Mouse (Mus musculus) neural tube, embryonic 11.5 days (tissue): ENCODE results near the gene Clmp. TPM values are rescaled to one million over a fixed set of nuclear protein-coding genes. Genes with fewer than 3 reads are reported as not detected.
A peak's percentile ranks its signal among the peaks of the same experiment; 100 is the strongest.

ENCODE experiments used
- ATAC-seq: fragments of 200-750 bp; cut with Nextera tagmentation; 2 replicates; pipeline ENCODE4 v1.8.0; 2017; ENCODE audit warnings: moderate number of reproducible peaks, mild to moderate bottlenecking, moderate TSS enrichment, moderate library complexity; ENCODE audit not compliant: insufficient read depth, low FRiP score, low TSS enrichment
- DNase-seq: peaks from one replicate; pipeline ENCODE4 v3.0.0-alpha.2; 2015; ENCODE audit warnings: low spot score
- H3K27ac ChIP-seq: fragments of 300-500 bp; sonication (generic); 2 replicates; pipeline ENCODE4 v1.5.1; 2014; ENCODE audit warnings: low read depth, mild to moderate bottlenecking, low read length
- H3K27me3 ChIP-seq: fragments of 300-500 bp; sonication (generic); 2 replicates; pipeline ENCODE4 v1.6.1; 2014; ENCODE audit warnings: mild to moderate bottlenecking, low read length, mixed read lengths; ENCODE audit not compliant: control insufficient read depth, insufficient read depth
- H3K36me3 ChIP-seq: fragments of 300-500 bp; sonication (generic); 2 replicates; pipeline ENCODE4 v1.6.1; 2014; ENCODE audit warnings: mild to moderate bottlenecking, low read length, moderate library complexity, mixed read lengths; ENCODE audit not compliant: control insufficient read depth, insufficient read depth
- H3K4me1 ChIP-seq: fragments of 300-500 bp; sonication (generic); 2 replicates; pipeline ENCODE4 v1.6.1; 2014; ENCODE audit warnings: low read length, mixed read lengths; ENCODE audit not compliant: control insufficient read depth, insufficient read depth
- H3K4me2 ChIP-seq: fragments of 300-500 bp; sonication (generic); 2 replicates; pipeline ENCODE4 v1.6.1; 2014; ENCODE audit warnings: low read depth, mild to moderate bottlenecking, moderate library complexity
- H3K4me3 ChIP-seq: fragments of 300-500 bp; sonication (generic); 2 replicates; pipeline ENCODE4 v1.5.1; 2014; ENCODE audit warnings: low read depth, low read length
- H3K9ac ChIP-seq: fragments of 300-500 bp; sonication (generic); 2 replicates; pipeline ENCODE4 v1.6.1; 2014; ENCODE audit warnings: mild to moderate bottlenecking, low read length
- H3K9me3 ChIP-seq: fragments of 300-500 bp; sonication (generic); 2 replicates; pipeline ENCODE4 v1.6.1; 2016; ENCODE audit warnings: low read length; ENCODE audit not compliant: control insufficient read depth
- WGBS: fragments of 180-500 bp; shearing (Covaris S2); extraction: QIAGEN DNeasy Blood & Tissue Kit; methylation state at CpG from one replicate; pipeline ENCODE4 v1.1.7; 2014; 5-methylcytosine and 5-hydroxymethylcytosine counted together
- polyA plus RNA-seq: library from polyadenylated mRNA; unstranded; fragments of >200 nt; fragmentation: Nextera tagmentation; extraction: Ambion mirVana; gene quantifications from 2 replicates; pipeline ENCODE4 v1.2.1, GENCODE M21; 2014

Clmp gene
- polyA plus RNA-seq, 1 experiment from 2014 or later: 46.9 TPM

- Histone ChIP-seq H3K27me3 (no peaks in the 10 kb centered on the region), H3K27ac (no peak overlapping the region), H3K4me1 (no peaks in the 10 kb centered on the region), H3K4me3 (no peak overlapping the region), H3K9ac (no peak overlapping the region), H3K4me2 (no peak overlapping the region), H3K9me3 (no peaks in the 10 kb centered on the region), H3K36me3 (no peaks in the 10 kb centered on the region; the same call in 1 of the 2 replicates)
- 90% methylated on average over 5 of the region's 5 CpGs for WGBS
- ATAC-seq (no peak), DNase-seq (no peak)
These were observed 14.5 kb downstream of the Clmp start for GRCm38 (mm10) chr9:40700253-40700652.

- no peaks in the 10 kb centered on the region for H3K9me3 ChIP-seq
- H3K4me3 ChIP-seq: no peak overlapping the region
- H3K36me3 ChIP-seq: no peaks in the 10 kb centered on the region
- H3K27ac ChIP-seq: no peak overlapping the region
- H3K4me1 ChIP-seq: peaks cover 11% of the 10 kb centered on the region
- 51% methylated on average over 10 of the region's 10 CpGs for whole genome bisulfite sequencing
- no peak for DNase-seq
- no peak for ATAC-seq
- H3K27me3 ChIP-seq: no peaks in the 10 kb centered on the region
- no peak overlapping the region for H3K4me2 ChIP-seq
- H3K9ac ChIP-seq: no peak overlapping the region
These were observed 18.9 kb downstream of the Clmp start for GRCm38 (mm10) chr9:40704364-40705276.

- Histone ChIP-seq H3K9me3 (no peaks in the 10 kb centered on the region), H3K27me3 (no peaks in the 10 kb centered on the region), H3K36me3 (no peaks in the 10 kb centered on the region), H3K4me1 (peaks cover 11% of the 10 kb centered on the region), H3K9ac (no peak overlapping the region), H3K4me3 (no peak overlapping the region), H3K27ac (no peak overlapping the region), H3K4me2 (no peak overlapping the region)
- WGBS: 53% methylated on average over 12 of the region's 12 CpGs
- ATAC-seq: peak; percentile 53; the same call in 1 of the 2 replicates
- peak; percentile 36 for DNase-seq
These were observed 22.8 kb downstream of the Clmp start for GRCm38 (mm10) chr9:40708448-40709140.

- DNase-seq (no peak), ATAC-seq (no peak)
- Histone ChIP-seq H3K27ac (no peak overlapping the region), H3K9me3 (no peaks in the 10 kb centered on the region), H3K4me3 (no peak overlapping the region), H3K4me2 (no peak overlapping the region), H3K27me3 (no peaks in the 10 kb centered on the region), H3K4me1 (peaks cover 11% of the 10 kb centered on the region), H3K9ac (no peak overlapping the region), H3K36me3 (no peaks in the 10 kb centered on the region)
- 68% methylated on average over 7 of the region's 7 CpGs for WGBS
These were observed 23.4 kb downstream of the Clmp start for GRCm38 (mm10) chr9:40709141-40709537.

GRCm38 (mm10) chr9:40709587-40709986 is 23.8 kb downstream of the Clmp start:
- no peak for ATAC-seq
- no peaks in the 10 kb centered on the region for H3K36me3 ChIP-seq
- no peak overlapping the region for H3K4me2 ChIP-seq
- 0 out of 2 replicates have a peak overlapping the region, but pooled peaks have one; percentile 34 for H3K27ac ChIP-seq
- H3K9me3 ChIP-seq: no peaks in the 10 kb centered on the region
- no peak overlapping the region for H3K4me3 ChIP-seq
- no peaks in the 10 kb centered on the region for H3K27me3 ChIP-seq
- H3K9ac ChIP-seq: no peak overlapping the region
- no peak for DNase-seq
- H3K4me1 ChIP-seq: peaks cover 11% of the 10 kb centered on the region
- 45% methylated on average over 3 of the region's 3 CpGs for WGBS

GRCm38 (mm10) chr9:40709991-40710390 is 24.2 kb downstream of the Clmp start:
- Histone ChIP-seq H3K4me1 (peaks cover 11% of the 10 kb centered on the region), H3K9ac (no peak overlapping the region), H3K27me3 (no peaks in the 10 kb centered on the region), H3K36me3 (no peaks in the 10 kb centered on the region), H3K4me2 (no peak overlapping the region), H3K9me3 (no peaks in the 10 kb centered on the region), H3K27ac (0 out of 2 replicates have a peak overlapping the region, but pooled peaks have one; percentile 34), H3K4me3 (no peak overlapping the region)
- no peak for ATAC-seq
- WGBS: 63% methylated on average over 3 of the region's 3 CpGs
- DNase-seq: no peak

GRCm38 (mm10) chr9:40711654-40712053 is 25.9 kb downstream of the Clmp start:
- no peak overlapping the region for H3K9ac ChIP-seq
- no peaks in the 10 kb centered on the region for H3K27me3 ChIP-seq
- no peak overlapping the region for H3K4me2 ChIP-seq
- H3K36me3 ChIP-seq: no peaks in the 10 kb centered on the region
- ATAC-seq (no peak), DNase-seq (no peak)
- no peaks in the 10 kb centered on the region for H3K9me3 ChIP-seq
- H3K4me3 ChIP-seq: no peak overlapping the region
- peaks cover 11% of the 10 kb centered on the region for H3K4me1 ChIP-seq
- 72% methylated on average over 4 of the region's 4 CpGs for WGBS
- H3K27ac ChIP-seq: no peak overlapping the region

GRCm38 (mm10) chr9:40717182-40717874 is 31.6 kb downstream of the Clmp start:
- Histone ChIP-seq H3K4me1 (0 out of 2 replicates have a peak, but pooled peaks cover 2% of the 10 kb centered on the region), H3K9ac (no peak overlapping the region), H3K4me2 (no peak overlapping the region), H3K9me3 (no peaks in the 10 kb centered on the region), H3K36me3 (no peaks in the 10 kb centered on the region), H3K27me3 (no peaks in the 10 kb centered on the region), H3K27ac (no peak overlapping the region), H3K4me3 (no peak overlapping the region)
- WGBS: 76% methylated on average over 18 of the region's 18 CpGs
- DNase-seq: no peak
- no peak for ATAC-seq
